Mouse (Mus musculus): Measurements from ENCODE around the gene Pam. TPM values are rescaled to one million over a fixed set of nuclear protein-coding genes. Genes with fewer than 3 reads are reported as not detected.

Gene Pam
- total RNA-seq, 2 experiments from 2014 or later, result 10.4 to 22.6 TPM

DNA sequence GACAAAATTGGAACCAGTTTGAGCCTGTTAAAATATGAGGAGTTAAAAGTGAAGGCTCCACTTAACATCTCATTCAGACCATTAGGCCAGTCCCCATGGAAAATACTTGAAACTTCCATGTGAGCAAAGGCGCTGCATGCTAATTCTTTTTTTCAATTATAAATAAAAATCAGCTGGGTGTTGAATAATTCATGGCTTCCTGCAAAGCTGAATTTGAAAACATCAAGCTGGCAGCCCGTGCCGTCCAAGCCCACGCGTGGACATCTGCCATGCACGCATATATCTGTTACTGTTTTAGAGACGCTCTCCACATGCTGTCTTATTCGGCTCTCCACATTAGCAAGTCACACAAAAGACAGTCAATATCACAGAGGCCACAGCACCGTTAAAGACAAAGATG lies 232.3 kb downstream of the Pam start:
- no peak for ATAC-seq (replicated peaks; ENCODE audit: low FRiP score, poor library complexity, severe bottlenecking)

DNA sequence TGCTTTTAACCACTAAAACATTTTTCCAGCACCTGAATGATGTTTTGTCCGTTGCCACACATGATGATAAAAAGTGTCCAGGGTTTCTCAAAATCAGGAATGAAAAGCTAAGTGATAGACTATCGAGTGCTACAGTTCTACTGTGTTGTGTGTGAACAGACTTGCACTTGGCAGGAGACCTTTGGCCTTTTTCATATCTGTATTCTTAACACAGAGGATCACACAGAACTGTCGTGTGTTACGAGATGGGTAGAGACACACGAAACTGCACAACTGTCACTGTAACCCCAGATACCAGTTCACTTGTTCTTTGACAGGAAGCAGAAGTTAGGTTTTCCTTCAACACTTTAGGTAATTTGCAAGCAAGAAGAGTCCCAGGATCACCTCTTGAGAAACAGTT lies 232.7 kb downstream of the Pam start:
- ATAC-seq (replicated peaks; ENCODE audit: low FRiP score, poor library complexity, severe bottlenecking), result no peak

DNA sequence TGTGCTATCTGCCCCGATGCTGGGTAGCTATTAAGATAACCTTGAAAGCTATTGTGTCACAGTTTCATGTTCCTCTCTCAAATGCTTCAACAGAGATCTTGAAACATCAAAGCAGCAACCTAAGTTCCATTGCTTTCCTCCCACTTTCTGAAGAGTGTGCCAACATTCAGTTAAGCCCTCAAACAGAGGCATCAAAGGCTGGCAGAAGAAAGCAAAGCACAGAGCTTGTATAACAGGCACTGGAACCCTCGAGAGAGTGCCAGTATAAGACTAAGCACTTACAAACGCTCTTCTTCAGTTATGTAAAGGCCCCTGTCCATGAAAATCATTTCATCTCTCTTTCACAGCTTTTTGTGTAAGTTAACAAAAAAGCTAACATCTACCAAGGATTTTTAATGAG lies 241.2 kb downstream of the Pam start:
- no peak for ATAC-seq (replicated peaks; ENCODE audit: low FRiP score, poor library complexity, severe bottlenecking)

DNA sequence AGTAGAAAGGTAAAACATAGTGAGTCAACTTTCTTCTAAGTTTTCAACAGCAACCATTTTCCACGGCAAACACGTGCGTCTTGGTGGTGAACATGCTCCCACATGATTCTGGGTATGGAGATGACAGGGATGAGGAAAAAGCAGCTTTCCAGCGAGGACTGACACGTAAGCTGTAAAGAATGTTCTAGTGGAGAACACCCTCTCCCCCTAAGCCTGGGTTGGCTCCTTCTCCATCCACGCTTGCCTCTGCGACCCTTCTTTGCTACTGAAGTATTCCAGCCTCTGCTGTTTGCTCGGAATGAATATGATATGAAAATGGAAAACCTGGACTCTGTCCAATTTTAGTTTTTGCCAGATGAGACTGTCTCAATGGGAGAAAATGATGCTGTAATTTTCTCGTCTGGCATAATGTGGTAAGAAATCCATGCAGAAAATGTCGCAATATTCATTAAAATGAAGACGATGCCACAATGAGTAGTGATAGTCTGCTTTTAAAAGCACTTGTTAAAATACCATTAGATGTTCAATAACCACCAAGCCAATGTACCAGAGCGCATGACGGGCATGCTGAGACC lies 243.8 kb downstream of the Pam start:
- no peak for ATAC-seq (replicated peaks; ENCODE audit: low FRiP score, poor library complexity, severe bottlenecking)

DNA sequence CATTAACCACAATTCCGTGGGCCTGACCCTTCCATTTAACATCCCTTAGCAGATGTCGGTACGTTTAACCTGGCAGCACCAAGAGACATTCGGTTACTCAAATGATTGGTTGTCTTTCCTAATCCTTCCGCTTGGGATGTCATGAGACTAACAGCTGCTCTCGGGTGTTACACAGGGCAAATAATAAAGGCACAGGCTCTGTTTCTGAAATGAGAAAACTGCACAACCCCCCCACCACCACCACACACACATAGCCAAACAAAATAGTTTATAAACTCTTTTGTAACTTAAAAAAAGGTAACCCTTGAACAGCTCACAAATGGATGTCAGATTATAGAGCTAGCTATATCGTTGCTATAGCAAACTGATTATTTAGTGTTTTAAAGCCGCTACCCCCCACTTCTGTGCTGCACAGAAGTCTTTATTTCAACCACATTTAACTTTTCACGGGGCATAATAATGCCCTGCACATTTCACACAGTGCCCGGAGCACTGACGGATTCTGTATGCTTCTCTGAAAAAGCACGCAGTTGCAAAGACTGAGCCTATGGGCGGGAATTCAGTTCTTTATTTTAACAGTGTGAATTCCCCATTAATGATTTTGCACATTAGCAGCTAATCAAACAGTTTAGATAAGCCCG lies 246.7 kb downstream of the Pam start:
- no peak for ATAC-seq (replicated peaks; ENCODE audit: low FRiP score, poor library complexity, severe bottlenecking)

DNA sequence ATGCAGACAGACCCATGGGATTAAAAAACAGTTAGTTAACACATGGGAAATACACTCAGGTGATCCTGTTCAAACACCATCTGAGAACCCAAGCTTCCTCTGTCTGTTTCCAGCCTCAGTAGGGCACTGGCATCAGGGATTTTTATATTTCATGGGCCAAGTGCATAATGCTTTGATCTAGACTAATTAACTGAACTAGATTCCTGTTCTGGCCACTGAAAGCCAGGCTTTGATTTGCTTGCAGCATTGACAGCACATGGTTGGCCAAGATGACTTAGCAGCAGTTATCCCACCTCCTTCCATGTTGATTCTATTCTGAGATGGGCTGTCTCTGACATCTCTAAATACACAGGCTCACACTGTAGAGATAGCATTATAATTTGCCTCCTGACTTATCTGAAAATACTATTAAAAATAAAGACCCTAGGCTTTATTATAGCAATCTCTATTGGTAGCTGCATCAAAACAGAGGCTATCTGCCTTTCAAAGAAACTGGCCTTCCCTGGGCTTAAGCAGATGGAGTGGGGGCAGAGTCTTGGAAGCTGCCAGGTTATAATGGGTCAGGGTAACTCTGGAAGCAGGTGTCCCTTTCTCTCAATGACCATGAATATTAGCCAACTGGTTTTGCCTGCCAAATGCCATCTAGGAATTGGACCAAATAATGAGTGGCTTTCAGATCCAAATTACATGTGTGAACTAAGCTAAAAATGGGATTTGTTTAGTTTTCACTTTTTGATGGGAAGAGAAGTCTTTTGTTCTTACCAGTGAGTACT lies 252.0 kb downstream of the Pam start:
- no peak for ATAC-seq (replicated peaks; ENCODE audit: low FRiP score, poor library complexity, severe bottlenecking)

DNA sequence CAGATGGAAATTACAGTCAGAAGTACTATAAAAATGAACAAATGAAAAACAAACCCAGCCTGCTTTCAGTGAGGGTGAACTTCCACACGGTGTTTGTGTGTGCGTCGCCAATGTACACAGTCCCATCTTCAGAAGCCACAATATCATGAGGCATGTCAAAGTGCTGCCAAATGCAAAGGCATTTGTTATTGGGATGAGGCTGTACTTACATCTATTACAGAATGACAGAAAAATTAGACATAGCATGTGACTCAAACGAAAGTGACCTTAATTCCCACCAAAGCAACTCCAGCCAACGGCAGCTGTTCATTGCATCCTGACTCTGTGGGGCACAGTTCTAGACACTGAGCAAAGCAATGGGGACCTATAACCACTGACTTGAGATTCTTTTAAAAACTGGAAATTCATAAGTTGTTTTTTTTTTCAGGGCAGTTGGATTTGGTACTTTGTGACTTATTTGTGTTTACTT lies 261.1 kb downstream of the Pam start:
- no peak for ATAC-seq (replicated peaks; ENCODE audit: low FRiP score, poor library complexity, severe bottlenecking)

DNA sequence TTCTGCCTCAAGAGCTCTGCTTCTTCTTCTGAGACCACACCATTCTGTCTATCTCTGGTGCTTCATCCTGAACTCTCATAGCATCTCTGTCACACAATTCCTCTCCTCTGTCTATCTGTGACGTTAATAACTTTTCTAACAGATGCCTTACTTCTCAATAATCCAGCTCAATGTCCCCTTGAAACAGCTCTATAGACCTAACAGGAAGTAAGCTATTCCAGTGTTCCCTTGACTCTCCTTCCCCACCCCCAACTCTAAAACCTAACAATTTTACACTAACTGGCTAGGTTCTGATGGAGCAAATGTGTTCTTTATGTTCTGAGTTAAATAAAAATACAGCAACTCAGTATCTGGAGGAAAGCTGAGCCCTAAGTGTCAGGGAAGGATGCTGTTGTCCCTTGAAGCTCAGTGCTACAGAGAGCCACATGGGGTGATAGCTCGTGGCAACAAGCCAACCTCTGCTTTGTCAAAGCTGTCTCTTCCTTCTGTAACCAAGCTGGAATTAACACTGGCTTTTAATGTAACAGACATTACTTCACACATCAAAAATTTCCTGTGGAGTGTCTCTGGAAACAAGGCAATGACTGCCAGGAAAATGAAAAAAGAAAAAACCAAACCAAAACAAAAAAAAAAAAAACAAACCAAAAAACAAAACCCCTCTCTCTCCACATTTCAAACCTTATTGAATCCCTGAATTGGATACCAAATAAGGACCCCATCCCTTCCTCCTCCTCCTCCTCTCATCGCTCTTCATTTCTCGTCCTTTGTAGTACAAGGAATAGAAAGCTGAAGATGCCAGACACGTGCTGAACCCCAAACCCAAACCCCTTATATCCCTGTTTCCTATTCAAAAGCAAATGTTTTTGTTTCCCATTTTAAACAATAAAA lies 261.7 kb downstream of the Pam start:
- ATAC-seq (replicated peaks; ENCODE audit: low FRiP score, poor library complexity, severe bottlenecking), result no peak

DNA sequence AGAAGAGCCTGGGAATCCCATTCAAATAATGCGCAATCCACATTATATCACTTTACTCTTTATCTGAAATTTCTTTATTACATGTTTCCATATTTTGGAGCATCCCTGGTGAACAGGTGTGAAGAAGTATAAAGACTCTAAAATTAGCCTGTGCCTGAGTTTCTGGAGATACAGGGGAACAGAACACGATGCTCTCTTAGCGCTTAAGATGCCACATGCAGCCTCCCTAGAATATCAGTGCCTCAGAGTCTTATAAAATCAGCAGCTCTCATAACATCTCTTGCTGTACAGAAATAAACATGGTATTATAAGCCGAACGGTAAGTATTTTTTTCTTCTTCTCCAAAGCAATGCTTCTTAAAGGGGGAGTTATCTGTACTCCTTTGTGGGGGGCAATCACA lies 267.4 kb downstream of the Pam start:
- ATAC-seq (replicated peaks; ENCODE audit: low FRiP score, poor library complexity, severe bottlenecking), result no peak

DNA sequence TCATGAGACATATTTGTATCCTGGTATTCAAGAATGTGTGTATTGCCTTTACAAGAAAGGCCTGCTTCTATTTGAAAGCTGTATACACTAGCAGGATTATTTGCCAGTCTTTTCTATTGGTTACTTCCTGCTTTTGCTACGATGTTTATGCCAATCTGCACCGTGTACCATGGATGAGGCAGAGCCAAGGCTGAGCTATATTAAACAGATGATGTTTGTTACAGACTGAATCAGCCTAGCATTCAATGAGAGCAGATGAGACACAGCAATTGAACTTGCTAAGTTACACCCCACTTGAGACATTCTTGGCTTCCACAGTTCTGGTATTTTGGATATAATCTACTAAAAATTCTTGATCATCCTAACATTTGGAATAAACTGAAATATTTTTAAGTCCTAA lies 267.9 kb downstream of the Pam start:
- ATAC-seq (replicated peaks; ENCODE audit: low FRiP score, poor library complexity, severe bottlenecking), result no peak

DNA sequence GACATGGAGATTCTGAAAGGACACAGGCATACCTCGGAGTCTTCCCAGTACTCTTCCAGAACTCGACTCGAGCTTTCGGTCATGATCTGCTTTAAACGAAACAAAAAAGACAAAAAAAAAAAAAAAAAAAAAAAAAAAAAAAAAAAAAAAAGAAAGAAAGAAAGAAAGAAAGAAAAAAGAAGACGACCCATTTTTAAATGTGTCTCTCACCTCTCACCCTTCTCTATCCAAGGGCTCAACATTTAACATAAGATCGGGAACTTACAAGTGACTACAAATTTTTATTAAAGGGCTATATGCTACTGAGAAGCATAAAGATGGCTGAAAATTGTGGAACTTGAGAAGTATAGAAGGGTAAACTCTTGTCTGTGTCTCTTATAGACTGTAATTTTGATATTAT lies 272.5 kb downstream of the Pam start:
- ATAC-seq (replicated peaks; ENCODE audit: low FRiP score, poor library complexity, severe bottlenecking), result no peak

DNA sequence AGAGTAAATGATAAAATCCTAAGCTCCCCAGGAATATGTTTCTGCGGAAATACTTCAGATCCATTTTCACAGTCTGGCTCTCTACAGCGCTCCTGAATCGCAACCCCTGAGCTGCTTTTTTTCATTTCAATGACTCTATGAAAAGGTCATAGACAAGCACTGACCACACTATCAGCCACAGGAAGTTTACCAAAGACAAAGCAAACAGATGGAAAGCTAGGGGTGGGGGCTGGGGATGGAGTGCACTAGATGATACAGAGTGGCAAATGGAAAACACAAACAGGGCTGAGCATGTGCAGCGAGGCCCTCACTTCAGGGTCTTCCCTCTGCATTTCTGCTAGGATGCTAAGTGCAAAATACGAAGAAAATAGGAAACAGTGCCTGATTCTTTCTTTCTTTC lies 273.2 kb downstream of the Pam start:
- ATAC-seq (replicated peaks; ENCODE audit: low FRiP score, poor library complexity, severe bottlenecking), result no peak

DNA sequence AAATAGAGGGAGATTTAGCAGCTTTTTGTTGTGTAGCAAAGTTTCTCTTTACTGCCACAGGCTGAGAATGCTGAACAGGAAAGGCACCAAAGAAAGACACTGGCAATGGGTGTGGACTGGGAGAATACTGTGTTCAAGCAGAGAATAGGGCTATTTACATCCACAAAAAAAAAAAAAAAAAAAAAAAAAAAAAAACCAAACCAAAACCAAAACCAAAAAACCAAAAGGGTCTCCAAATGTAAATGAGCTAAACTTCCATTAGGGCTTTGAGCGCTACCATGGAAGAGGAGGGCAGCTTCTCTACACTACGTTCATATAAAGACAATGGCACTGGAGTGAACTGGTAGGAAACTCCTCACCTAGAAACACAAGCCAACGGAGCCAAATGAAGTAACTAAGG lies 274.2 kb downstream of the Pam start:
- ATAC-seq (replicated peaks; ENCODE audit: low FRiP score, poor library complexity, severe bottlenecking), result no peak

DNA sequence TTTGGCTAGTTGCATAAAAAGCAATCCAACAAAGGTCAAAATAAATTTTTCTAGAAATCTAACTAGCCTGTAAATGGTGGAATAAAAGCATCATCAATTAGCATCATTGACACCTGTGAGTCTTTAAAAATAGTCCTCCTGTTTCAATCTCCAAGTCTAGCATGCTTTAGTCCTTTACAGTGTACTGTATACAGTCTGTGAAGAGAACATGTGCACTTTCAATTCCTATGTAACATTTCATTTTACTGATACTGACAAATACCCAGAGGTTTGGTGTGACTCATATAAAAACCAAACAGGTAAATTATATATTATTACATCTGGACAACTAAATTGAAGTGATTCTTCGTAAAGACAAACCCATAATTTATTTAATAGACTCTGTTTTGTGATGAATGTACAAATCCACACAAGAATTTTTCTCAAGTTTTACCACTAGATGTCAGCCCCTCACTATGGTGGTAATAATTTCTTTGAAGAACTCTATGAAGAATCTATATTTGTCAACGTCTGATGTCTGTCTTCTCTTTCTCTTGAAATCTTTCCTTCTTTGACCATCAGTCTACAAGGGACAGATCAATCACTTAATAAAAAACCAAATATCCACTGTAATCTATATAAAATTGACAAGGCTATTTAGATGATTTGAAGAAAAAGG lies 286.1 kb downstream of the Pam start:
- ATAC-seq (replicated peaks; ENCODE audit: low FRiP score, poor library complexity, severe bottlenecking), result no peak

DNA sequence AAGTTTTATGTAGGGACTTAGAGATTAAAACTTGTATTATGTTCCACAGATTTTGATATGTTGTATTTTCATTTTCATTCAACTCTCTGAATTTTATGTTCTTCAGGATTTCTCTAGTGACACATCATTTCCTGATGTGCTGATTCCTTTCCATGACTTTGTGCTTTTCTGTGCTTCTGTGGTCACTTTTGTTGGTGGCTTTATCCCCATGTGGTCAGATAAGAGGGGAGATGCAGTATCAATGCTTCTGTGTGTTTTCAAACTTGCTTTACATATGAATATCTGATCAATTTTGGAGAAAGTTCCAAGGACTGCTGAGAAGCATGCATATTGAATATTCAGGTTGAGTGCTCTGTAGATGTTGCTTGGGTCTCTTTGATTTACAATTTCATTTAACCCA lies 290.9 kb downstream of the Pam start:
- no peak for ATAC-seq (replicated peaks; ENCODE audit: low FRiP score, poor library complexity, severe bottlenecking)

DNA sequence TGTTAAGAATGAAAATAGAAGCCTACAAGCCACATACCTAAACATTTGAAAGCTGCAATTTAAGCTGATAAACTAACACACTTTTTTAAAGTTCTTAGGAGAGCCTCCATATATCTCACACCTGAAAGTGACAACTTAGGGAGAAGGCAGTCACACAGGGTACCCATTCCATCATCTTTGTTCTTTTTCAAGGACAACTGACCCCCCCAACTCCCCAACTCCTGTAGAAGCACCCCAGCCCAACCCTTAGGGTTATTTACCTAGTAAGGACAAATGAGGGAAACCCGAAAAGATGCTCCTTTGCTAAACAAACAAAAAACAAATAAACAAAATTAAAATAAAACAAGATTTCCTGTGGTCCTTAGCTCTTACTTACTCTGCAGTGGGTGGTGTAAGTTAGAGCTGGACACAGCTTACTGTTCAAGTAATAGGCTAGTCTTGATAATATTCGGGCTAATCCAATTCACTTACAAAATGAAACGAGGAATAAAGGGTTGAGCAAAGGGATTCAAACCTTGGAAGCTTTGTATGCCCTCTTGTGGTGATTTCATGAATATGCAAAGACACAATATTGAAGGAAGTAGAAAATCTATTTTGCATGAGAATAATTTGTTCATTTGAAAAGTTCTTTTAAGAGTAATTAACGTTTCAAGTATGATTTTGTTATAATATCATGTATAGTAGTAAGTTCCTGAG lies 293.1 kb downstream of the Pam start:
- no peak for ATAC-seq (replicated peaks; ENCODE audit: low FRiP score, poor library complexity, severe bottlenecking)

DNA sequence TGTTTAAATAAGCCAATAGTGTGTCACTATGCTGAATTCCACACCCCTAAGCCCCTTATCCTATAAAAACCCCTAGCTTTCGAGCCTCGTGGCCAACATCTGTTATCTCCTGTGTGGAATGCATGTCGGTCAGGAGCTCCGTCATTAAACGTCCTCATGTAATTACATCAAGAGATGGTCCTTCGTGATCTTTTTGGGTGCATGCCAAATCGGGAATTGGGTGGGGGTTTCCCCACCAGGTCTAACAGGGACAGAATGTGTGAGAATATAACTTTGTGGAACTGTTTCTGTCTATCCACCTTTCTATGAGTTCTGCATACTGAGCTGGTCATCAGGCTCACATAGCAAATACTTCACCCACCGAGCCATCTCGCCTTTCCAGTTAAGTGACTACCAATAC lies 299.5 kb downstream of the Pam start:
- ATAC-seq (replicated peaks; ENCODE audit: low FRiP score, poor library complexity, severe bottlenecking), result no peak

DNA sequence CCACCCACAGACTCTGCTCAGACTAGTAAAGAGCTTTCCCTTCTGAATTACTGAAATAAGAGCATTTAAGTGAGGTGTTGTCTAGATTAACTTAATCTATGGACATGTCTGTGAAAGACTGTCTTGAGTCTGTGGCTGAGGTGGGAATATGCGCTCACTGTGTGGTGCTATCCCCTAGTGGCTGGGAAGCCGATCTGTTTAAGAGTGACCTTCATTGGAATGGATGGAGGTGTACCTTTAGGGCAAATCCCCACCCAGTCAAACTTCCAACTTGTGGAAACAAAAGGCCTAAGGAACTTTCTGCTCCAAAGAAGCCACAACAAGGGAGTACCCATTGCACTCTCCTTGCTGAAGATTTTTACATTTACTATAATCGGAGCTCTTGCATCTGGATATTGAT lies 301.3 kb downstream of the Pam start:
- no peak for ATAC-seq (replicated peaks; ENCODE audit: low FRiP score, poor library complexity, severe bottlenecking)

DNA sequence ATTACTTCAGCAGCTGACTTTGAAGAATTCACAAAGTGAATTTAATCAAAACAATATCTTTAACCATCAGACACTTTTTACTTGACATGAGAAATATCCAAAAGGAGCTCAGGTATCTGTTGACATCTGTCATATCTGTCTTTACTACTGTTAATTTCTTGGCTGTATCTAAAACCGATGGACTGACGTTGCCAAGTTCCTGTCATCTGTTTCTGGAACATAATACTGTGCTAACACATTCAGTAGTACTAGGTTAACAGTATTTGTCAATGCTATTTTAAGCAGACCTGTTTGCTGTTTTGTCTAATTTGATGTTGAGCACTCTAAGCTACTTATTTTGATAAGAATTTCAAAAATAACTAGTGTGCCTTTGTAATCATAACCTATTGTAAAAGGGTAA lies 307.0 kb downstream of the Pam start:
- ATAC-seq (replicated peaks; ENCODE audit: low FRiP score, poor library complexity, severe bottlenecking), result no peak
